Mouse (Mus musculus) embryonic facial prominence, embryonic 13.5 days (tissue): Measurements from ENCODE around the gene Npas3. TPM values are rescaled to one million over a fixed set of nuclear protein-coding genes. Genes with fewer than 3 reads are reported as not detected.

ENCODE experiments used
- ATAC-seq: fragments of 200-750 bp; cut with Nextera tagmentation; 2 replicates; pipeline ENCODE4 v1.8.0; 2017; ENCODE audit warnings: low read depth; ENCODE audit not compliant: insufficient number of reproducible peaks, insufficient read depth, low FRiP score, low TSS enrichment
- H3K27ac ChIP-seq: fragments of 300-500 bp; sonication (generic); 2 replicates; pipeline ENCODE4 v1.5.1; 2015; ENCODE audit warnings: moderate library complexity, mild to moderate bottlenecking, inconsistent platforms
- H3K27me3 ChIP-seq: fragments of 300-500 bp; sonication (generic); 2 replicates; pipeline ENCODE4 v1.6.1; 2015; ENCODE audit warnings: mild to moderate bottlenecking, inconsistent platforms
- H3K36me3 ChIP-seq: fragments of 300-500 bp; sonication (generic); 2 replicates; pipeline ENCODE4 v1.6.1; 2015; ENCODE audit warnings: mild to moderate bottlenecking, inconsistent platforms
- H3K4me1 ChIP-seq: fragments of 300-500 bp; sonication (generic); 2 replicates; pipeline ENCODE4 v1.6.1; 2015; ENCODE audit warnings: inconsistent platforms
- H3K4me2 ChIP-seq: fragments of 300-500 bp; sonication (generic); 2 replicates; pipeline ENCODE4 v1.6.1; 2015; ENCODE audit warnings: moderate library complexity, mild to moderate bottlenecking, inconsistent platforms
- H3K4me3 ChIP-seq: fragments of 300-500 bp; sonication (generic); 2 replicates; pipeline ENCODE4 v1.5.1; 2015; ENCODE audit warnings: mild to moderate bottlenecking, inconsistent platforms
- H3K9ac ChIP-seq: fragments of 300-500 bp; sonication (generic); 2 replicates; pipeline ENCODE4 v1.6.1; 2015; ENCODE audit warnings: mild to moderate bottlenecking, inconsistent platforms
- H3K9me3 ChIP-seq: fragments of 300-500 bp; sonication (generic); 2 replicates; pipeline ENCODE4 v1.6.1; 2016; ENCODE audit warnings: inconsistent platforms
- WGBS: fragments of 180-500 bp; shearing (Covaris S2); methylation state at CpG from one replicate; pipeline ENCODE4 v1.1.7; 2015; ENCODE audit warnings: mixed read lengths; 5-methylcytosine and 5-hydroxymethylcytosine counted together
- polyA plus RNA-seq: library from polyadenylated mRNA; unstranded; fragments of >200 nt; fragmentation: Nextera tagmentation; extraction: Ambion mirVana; gene quantifications from 2 replicates; pipeline ENCODE4 v1.2.1, GENCODE M21; 2015

Npas3 gene
- polyA plus RNA-seq, 1 experiment from 2014 or later, result 4.3 TPM

DNA sequence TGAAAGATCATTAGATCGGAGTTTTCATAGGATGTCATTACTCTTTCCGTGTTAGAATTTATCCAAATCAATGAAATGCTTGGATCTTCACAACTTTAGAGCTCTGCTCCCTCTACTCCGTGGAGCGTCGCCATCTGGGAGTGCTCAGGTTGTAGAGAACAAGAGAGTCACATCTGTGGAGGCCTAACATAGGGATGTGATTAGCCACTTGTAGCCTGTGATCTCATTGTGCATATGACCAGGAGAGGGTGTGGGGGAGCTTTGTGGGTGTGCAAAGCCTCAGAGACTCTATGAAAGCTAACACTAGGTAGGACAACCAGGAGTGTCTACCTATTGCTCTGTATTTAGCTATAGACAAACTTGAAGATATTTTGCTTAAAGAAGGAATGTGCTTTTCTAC, 509.9 kb downstream of the Npas3 start:
- Histone ChIP-seq H3K27me3 (no peaks in the 10 kb centered on the region), H3K27ac (no peak overlapping the region), H3K9me3 (no peaks in the 10 kb centered on the region), H3K36me3 (no peaks in the 10 kb centered on the region), H3K4me3 (no peak overlapping the region), H3K9ac (no peak overlapping the region), H3K4me2 (no peak overlapping the region), H3K4me1 (peaks cover 7% of the 10 kb centered on the region)
- 60% methylated on average over 5 of the region's 5 CpGs for WGBS
- ATAC-seq, result no peak

DNA sequence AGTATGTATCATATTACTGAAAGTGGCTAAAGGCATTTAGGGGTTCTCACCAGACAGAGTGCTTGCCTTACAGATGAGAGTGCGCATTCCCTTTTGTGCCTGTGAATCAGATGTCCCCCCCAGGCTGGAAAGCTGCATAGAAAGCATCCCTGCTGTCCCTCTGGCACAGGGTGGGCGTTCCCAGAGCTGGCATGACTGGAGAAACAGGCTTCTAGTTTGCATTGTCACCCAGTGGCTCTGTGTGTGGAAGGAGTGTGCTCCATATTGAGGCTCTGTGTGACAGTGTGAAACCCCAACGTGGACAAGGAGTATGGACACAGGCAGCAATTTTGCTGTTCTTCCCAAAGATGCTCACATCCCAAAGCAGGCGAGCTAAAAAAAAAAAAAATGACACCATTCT, 515.7 kb downstream of the Npas3 start:
- no peak overlapping the region for H3K27ac ChIP-seq
- no peaks in the 10 kb centered on the region for H3K36me3 ChIP-seq
- H3K9ac ChIP-seq, result no peak overlapping the region
- H3K27me3 ChIP-seq, result no peaks in the 10 kb centered on the region
- H3K4me2 ChIP-seq, result no peak overlapping the region
- WGBS, result 49% methylated on average over 4 of the region's 4 CpGs
- no peak for ATAC-seq
- no peak overlapping the region for H3K4me3 ChIP-seq
- no peaks in the 10 kb centered on the region for H3K9me3 ChIP-seq
- H3K4me1 ChIP-seq, result peaks cover 6% of the 10 kb centered on the region

DNA sequence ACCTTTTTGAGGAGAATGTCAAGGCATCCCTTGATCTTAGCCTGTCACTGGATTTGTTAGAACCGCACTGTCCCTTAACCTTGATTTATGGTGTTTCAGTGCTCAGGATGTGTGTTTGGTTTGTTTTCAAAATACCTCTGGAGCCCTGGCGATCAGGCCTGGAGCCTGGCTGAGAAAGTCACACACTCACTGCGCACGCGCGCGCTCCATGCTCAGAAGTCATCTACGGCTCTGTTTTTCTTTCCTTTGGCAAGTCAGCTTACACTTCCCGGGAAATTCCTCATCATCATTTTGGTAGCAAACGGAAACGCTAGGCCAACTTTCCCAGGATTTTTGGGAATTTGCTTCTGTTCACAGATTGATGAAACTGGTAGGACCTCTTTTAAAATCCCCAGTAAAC, 519.9 kb downstream of the Npas3 start:
- WGBS, result 85% methylated on average over 11 of the region's 11 CpGs
- no peaks in the 10 kb centered on the region for H3K9me3 ChIP-seq
- no peak overlapping the region for H3K9ac ChIP-seq
- no peak overlapping the region for H3K4me3 ChIP-seq
- no peak overlapping the region for H3K27ac ChIP-seq
- no peaks in the 10 kb centered on the region for H3K27me3 ChIP-seq
- H3K36me3 ChIP-seq, result no peaks in the 10 kb centered on the region
- peaks cover 4% of the 10 kb centered on the region; the same call in 1 of the 2 replicates for H3K4me1 ChIP-seq
- ATAC-seq, result no peak
- H3K4me2 ChIP-seq, result no peak overlapping the region

DNA sequence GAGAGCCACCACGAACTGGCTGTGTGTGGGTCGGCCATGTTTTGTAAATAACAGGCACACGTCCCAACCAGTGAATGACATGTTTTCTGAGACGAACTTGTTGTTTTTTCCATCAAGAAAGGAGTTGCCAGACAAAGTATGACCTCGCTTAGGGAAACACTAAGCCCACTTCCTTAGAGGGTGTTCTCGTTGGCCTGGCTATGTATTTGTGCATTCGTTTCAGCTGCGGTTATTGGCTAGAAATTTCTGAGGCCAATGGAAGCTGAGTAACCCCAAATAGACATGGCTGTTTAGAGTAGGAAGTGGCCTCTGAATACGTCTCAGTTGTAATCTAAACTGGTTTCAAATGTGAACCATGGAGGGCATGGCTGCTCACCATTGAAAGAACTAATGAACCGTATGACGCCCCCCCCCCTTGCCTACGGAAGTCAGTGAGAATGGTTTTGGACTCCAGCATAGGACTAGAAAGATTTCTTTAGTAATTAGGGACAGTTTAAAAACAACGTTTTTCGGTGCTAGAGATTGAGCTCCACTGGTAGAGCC, 523.0 kb downstream of the Npas3 start:
- WGBS, result 84% methylated on average over 14 of the region's 14 CpGs
- no peaks in the 10 kb centered on the region for H3K36me3 ChIP-seq
- no peak overlapping the region for H3K27ac ChIP-seq
- H3K9ac ChIP-seq, result no peak overlapping the region
- no peak for ATAC-seq
- no peak overlapping the region for H3K4me2 ChIP-seq
- H3K4me1 ChIP-seq, result no peaks in the 10 kb centered on the region
- no peaks in the 10 kb centered on the region for H3K9me3 ChIP-seq
- H3K27me3 ChIP-seq, result no peaks in the 10 kb centered on the region
- H3K4me3 ChIP-seq, result no peak overlapping the region

DNA sequence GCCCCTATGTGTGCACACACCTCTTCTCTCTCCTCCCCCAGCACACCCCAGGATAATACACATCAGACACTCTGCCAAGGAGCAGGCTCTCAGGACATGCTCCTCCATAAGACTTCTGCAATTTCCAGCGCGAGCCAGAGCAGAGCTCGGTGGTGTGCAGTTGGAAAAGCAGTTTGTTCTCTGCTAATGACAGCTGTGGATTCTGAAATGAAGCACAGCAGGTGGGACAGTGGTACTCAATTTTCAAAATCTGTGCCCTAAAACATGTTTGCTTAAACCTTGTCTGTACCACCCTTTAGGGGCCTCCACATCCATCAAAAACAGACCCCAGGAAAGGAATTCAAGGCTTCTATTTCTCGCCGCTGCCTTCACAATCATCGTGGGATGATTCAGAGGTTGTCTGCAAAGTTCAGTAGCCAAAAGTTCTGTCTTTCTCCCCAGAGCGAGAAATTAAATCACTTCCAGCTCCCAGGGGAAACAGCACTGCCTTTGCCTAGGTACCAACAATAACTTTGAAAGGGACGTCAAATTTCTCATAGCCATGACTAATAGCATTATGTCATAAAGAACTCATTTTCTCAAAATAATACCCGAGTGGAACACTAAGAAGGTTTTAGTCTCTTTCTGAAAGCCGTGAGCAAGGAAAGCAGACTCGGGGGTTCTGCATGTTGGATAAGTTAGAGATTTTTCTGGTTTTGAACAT, 533.5 kb downstream of the Npas3 start:
- no peak overlapping the region for H3K4me3 ChIP-seq
- no peak for ATAC-seq
- H3K4me1 ChIP-seq, result peaks cover 16% of the 10 kb centered on the region
- peak overlapping the region; percentile 27; the same call in 1 of the 2 replicates for H3K4me2 ChIP-seq
- H3K27ac ChIP-seq, result no peak overlapping the region
- H3K27me3 ChIP-seq, result no peaks in the 10 kb centered on the region; the same call in 1 of the 2 replicates
- no peaks in the 10 kb centered on the region for H3K36me3 ChIP-seq
- H3K9me3 ChIP-seq, result no peaks in the 10 kb centered on the region
- no peak overlapping the region for H3K9ac ChIP-seq
- WGBS, result 27% methylated on average over 11 of the region's 11 CpGs

DNA sequence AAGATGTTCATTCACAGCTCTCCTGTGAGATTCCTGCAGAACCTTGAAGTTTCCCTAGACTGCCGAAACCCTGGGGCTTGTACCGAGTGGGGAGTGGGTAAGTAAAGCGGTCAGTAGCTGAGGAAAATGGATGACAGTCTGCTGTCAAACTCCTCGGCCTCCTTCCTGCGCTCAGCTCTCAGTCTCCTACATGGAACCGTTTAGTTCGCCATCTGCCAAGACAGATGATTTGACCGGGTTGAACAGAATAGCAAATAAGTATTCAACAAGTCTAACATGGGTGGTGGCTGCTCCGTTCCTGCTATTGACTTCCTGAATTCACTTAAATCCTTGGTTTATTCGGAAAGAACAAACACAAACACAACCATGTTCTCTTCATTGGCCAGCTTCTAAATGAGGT, 541.0 kb downstream of the Npas3 start:
- WGBS, result 93% methylated on average over 10 of the region's 10 CpGs
- Histone ChIP-seq H3K27ac (no peak overlapping the region), H3K9me3 (no peaks in the 10 kb centered on the region), H3K4me3 (no peak overlapping the region), H3K4me2 (no peak overlapping the region), H3K36me3 (no peaks in the 10 kb centered on the region), H3K4me1 (0 out of 2 replicates have a peak, but pooled peaks cover 3% of the 10 kb centered on the region), H3K27me3 (no peaks in the 10 kb centered on the region), H3K9ac (no peak overlapping the region)
- ATAC-seq, result no peak

DNA sequence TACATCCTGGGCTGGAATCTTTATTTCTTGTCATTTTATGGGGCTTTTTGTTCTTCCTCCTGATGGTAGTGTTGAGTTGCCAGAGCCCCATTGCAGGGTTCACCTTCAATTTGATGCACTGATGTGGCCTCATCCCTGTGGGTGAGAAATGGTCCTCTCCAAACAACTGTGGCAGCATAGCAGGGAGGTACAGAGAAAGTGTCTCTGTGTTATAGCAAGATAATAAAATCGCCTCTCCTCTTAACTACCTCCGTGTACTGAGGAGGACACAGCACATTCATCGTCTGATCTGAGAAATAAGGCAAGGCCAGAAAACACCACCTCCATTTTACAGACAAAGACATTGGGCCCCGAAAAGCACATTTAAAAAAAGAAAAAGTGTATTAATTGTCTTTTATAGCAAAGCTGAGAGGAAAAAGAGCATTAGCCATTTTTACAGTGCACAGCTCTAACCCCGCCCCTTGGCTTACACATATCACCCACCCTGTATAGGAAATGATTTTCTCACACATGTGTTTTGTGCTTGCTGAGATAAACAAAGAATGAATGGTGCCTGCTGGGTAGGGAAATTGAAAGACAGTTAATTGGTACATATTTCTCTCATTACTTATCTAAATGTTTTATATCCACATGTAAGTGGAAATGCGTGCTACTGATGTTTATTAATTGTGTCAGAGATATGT, 546.4 kb downstream of the Npas3 start:
- Histone ChIP-seq H3K9me3 (no peaks in the 10 kb centered on the region), H3K4me1 (no peaks in the 10 kb centered on the region), H3K4me2 (no peak overlapping the region), H3K27me3 (no peaks in the 10 kb centered on the region), H3K36me3 (no peaks in the 10 kb centered on the region), H3K9ac (no peak overlapping the region), H3K27ac (no peak overlapping the region), H3K4me3 (no peak overlapping the region)
- no peak for ATAC-seq
- WGBS, result 87% methylated on average over 6 of the region's 6 CpGs

DNA sequence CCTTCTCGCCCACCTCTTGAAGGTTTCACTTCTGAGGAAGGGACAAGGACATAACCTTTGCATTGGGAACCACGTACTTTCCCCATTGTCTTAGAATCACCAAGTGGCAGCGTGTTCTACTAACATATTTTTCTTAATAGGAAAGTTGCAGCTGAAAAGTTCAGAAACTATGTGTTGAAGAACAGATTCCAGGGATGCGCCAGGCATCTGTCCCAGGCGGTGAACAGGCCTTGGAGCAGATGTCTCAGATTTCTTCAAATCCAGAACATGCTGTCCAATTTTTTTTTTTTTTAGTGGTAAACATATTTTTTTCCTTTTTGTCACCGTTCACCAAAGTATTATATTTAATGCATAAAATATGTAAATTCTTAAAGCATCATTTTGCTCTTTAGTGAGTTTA, 553.4 kb downstream of the Npas3 start:
- WGBS, result 42% methylated on average over 6 of the region's 6 CpGs
- peaks cover 19% of the 10 kb centered on the region for H3K4me1 ChIP-seq
- no peak overlapping the region for H3K9ac ChIP-seq
- no peak overlapping the region for H3K4me3 ChIP-seq
- H3K4me2 ChIP-seq, result no peak overlapping the region
- no peak overlapping the region for H3K27ac ChIP-seq
- H3K27me3 ChIP-seq, result no peaks in the 10 kb centered on the region
- ATAC-seq, result no peak
- no peaks in the 10 kb centered on the region for H3K9me3 ChIP-seq
- H3K36me3 ChIP-seq, result no peaks in the 10 kb centered on the region

DNA sequence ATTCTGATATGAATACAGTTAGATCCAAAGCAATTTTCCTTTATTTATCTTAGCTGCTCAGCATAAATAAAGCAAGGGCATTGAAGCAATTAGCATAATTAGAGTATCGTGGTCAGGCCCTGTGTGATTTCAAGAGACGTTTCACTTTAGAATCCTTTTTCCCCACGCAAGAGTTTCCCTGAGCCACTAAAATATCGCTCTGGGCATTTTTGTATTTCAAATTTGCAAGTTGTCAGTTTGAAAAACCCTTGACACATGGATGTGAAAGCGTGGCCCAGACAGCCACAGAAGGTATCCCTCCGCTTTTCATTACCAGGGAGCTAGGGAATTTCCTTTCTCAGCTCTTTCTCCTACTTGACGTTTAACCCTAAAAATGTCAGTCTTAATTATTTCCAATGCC, 553.9 kb downstream of the Npas3 start:
- Histone ChIP-seq H3K36me3 (no peaks in the 10 kb centered on the region), H3K9ac (no peak overlapping the region), H3K9me3 (no peaks in the 10 kb centered on the region), H3K4me1 (peaks cover 19% of the 10 kb centered on the region), H3K4me3 (no peak overlapping the region), H3K4me2 (peak overlapping the region; percentile 12; the same call in 1 of the 2 replicates), H3K27me3 (no peaks in the 10 kb centered on the region), H3K27ac (no peak overlapping the region)
- 16% methylated on average over 7 of the region's 7 CpGs for WGBS
- no peak for ATAC-seq

DNA sequence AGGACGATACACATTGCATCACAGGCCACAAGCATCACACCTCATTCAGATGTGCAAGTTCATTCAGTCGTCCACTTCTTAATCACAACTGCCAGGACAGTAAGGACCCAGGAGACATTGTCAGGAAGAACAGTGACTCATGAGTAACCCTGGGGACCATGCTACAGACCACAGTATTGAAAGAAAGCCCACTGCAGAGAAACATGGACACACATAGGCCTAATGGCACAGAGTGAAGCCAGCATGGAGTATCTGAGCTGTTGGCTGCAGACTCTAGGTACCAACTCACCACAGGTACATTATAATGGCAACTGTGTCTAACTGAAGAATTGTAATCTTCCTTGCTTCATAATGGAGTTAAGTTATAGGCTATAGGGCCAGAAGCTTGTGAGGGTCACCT, 561.6 kb downstream of the Npas3 start:
- H3K9me3 ChIP-seq, result no peaks in the 10 kb centered on the region
- no peak overlapping the region for H3K27ac ChIP-seq
- no peaks in the 10 kb centered on the region for H3K36me3 ChIP-seq
- H3K4me1 ChIP-seq, result peaks cover 10% of the 10 kb centered on the region; the same call in 1 of the 2 replicates
- no peak overlapping the region for H3K4me2 ChIP-seq
- H3K4me3 ChIP-seq, result no peak overlapping the region
- no peaks in the 10 kb centered on the region for H3K27me3 ChIP-seq
- 87% methylated on average over 2 of the region's 2 CpGs for WGBS
- no peak overlapping the region for H3K9ac ChIP-seq
- no peak for ATAC-seq

DNA sequence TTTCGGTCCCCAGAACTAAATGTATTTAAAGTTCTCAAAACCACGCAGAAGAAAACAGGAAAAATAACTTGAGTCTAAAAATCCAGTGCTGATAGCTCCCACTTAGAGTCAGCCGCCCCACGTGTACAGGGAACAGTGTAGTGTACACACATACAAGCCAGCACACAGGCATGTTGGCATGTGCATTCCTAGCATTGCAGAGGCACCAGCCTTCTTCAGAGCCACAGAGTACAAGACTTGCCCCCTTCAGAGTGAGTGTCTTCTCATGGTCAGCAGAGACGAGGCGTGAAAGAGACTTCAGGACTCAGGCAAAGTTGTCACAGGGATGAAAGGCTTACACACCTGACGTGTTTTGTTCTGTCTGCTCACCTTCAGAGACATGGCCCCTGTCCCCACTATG, 565.8 kb downstream of the Npas3 start:
- Histone ChIP-seq H3K4me1 (peaks cover 10% of the 10 kb centered on the region; the same call in 1 of the 2 replicates), H3K4me3 (no peak overlapping the region), H3K27me3 (no peaks in the 10 kb centered on the region), H3K36me3 (no peaks in the 10 kb centered on the region), H3K27ac (no peak overlapping the region), H3K9me3 (no peaks in the 10 kb centered on the region), H3K4me2 (no peak overlapping the region), H3K9ac (no peak overlapping the region)
- WGBS, result 79% methylated on average over 7 of the region's 7 CpGs
- ATAC-seq, result no peak

DNA sequence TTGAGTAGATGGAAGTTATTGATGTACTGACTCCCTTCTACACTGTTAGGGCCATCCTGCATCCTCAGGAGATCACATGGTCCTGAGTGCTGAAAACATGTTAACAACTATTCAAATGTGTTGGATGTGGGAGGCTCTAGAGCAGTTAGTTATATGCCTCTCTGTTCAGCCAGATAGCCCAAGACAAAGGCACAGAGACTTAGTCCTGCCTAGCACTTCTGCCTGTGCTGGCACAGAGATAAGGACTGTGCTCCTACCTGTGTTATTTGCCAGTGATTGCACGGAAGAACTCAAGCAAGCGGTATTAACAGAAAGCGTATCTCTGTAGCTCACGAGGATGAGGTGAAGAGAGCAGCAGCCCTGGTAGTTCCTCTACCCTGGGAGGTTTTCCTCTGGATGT, 571.5 kb downstream of the Npas3 start:
- Histone ChIP-seq H3K27ac (no peak overlapping the region), H3K4me3 (no peak overlapping the region), H3K36me3 (no peaks in the 10 kb centered on the region), H3K27me3 (no peaks in the 10 kb centered on the region), H3K9ac (no peak overlapping the region), H3K9me3 (no peaks in the 10 kb centered on the region), H3K4me1 (no peaks in the 10 kb centered on the region), H3K4me2 (no peak overlapping the region)
- WGBS, result 96% methylated on average over 4 of the region's 4 CpGs
- no peak for ATAC-seq
